Mouse (Mus musculus) bone marrow, adult 2 months (tissue): ENCODE measurements around the gene St8sia1. TPM values are rescaled to one million over a fixed set of nuclear protein-coding genes. Genes with fewer than 3 reads are reported as not detected.

Experiments
- H3K27ac ChIP-seq: fragments of 200-500 bp; 2 replicates; pipeline ENCODE4 v1.5.1; 2012; ENCODE audit warnings: low read depth, mild to moderate bottlenecking, control low read depth, inconsistent platforms, low read length; ENCODE audit not compliant: control insufficient read depth, poor library complexity, insufficient read depth
- H3K4me1 ChIP-seq: fragments of 200-500 bp; 2 replicates; pipeline ENCODE4 v1.6.1; 2011; ENCODE audit warnings: low read length; ENCODE audit not compliant: control insufficient read depth, insufficient read depth
- H3K4me3 ChIP-seq: fragments of 200-500 bp; replicated peaks from 2 replicates; pipeline ENCODE3; 2011; ENCODE audit warnings: mild to moderate bottlenecking, low read depth, low read length, control low read depth; ENCODE audit not compliant: control insufficient read depth
- CTCF ChIP-seq: fragments of 200-500 bp; IDR thresholded peaks from 2 replicates; pipeline ENCODE4 v1.5.1; 2011; ENCODE audit warnings: low read length, control low read depth; ENCODE audit not compliant: control insufficient read depth, insufficient read depth
- POLR2A ChIP-seq: fragments of 200-500 bp; IDR thresholded peaks from 2 replicates; pipeline ENCODE4 v1.6.1; 2011; ENCODE audit warnings: low read depth, mild to moderate bottlenecking, control low read depth, low read length, borderline replicate concordance; ENCODE audit not compliant: control insufficient read depth
- WGBS: fragments of 180-500 bp; shearing (Covaris S2); methylation state at CpG from one replicate; pipeline ENCODE4 v1.1.7; 2018; 5-methylcytosine and 5-hydroxymethylcytosine counted together
- polyA plus RNA-seq: library from polyadenylated mRNA; stranded (reverse); fragments of >200 nt; gene quantifications from 2 replicates; pipeline ENCODE4 v1.2.4, GENCODE M21; 2011; ENCODE audit warnings: low replicate concordance; ENCODE audit not compliant: missing spikeins, insufficient read depth, insufficient read length

St8sia1 gene
- polyA plus RNA-seq, 1 experiment, result 0.47 TPM

- no peak for TF ChIP-seq CTCF
- TF ChIP-seq POLR2A, result no peak
- 84% methylated on average over 4 of the region's 4 CpGs for WGBS
- Histone ChIP-seq H3K27ac (no peak overlapping the region), H3K4me1 (peaks cover 3% of the 10 kb centered on the region; the same call in 1 of the 2 replicates), H3K4me3 (no peak overlapping the region)
These were observed 70.5 kb downstream of the St8sia1 start for GRCm38 (mm10) chr6:142893716-142894115.

GRCm38 (mm10) chr6:142890321-142890720 is 73.9 kb downstream of the St8sia1 start:
- Histone ChIP-seq H3K27ac (no peak overlapping the region), H3K4me3 (no peak overlapping the region), H3K4me1 (peaks cover 6% of the 10 kb centered on the region)
- TF ChIP-seq POLR2A (no peak), CTCF (no peak)
- WGBS, result 70% methylated on average over 6 of the region's 6 CpGs

- Histone ChIP-seq H3K4me3 (no peak overlapping the region), H3K27ac (no peak overlapping the region), H3K4me1 (peaks cover 6% of the 10 kb centered on the region)
- TF ChIP-seq CTCF (no peak), POLR2A (no peak)
- 73% methylated on average over 9 of the region's 9 CpGs for WGBS
These were observed 75.1 kb downstream of the St8sia1 start for GRCm38 (mm10) chr6:142888970-142889740.

GRCm38 (mm10) chr6:142888346-142888745 is 75.9 kb downstream of the St8sia1 start:
- TF ChIP-seq POLR2A, result no peak
- no peak for TF ChIP-seq CTCF
- Histone ChIP-seq H3K27ac (no peak overlapping the region), H3K4me1 (peaks cover 6% of the 10 kb centered on the region), H3K4me3 (no peak overlapping the region)
- WGBS, result 76% methylated on average over 6 of the region's 6 CpGs

GRCm38 (mm10) chr6:142887375-142887774 is 76.9 kb downstream of the St8sia1 start:
- H3K4me3 ChIP-seq, result no peak overlapping the region
- H3K27ac ChIP-seq, result no peak overlapping the region
- no peak for TF ChIP-seq POLR2A
- no peak for TF ChIP-seq CTCF
- 14% methylated on average over 1 of the region's 1 CpGs for WGBS
- peaks cover 6% of the 10 kb centered on the region for H3K4me1 ChIP-seq

GRCm38 (mm10) chr6:142885364-142886154 is 78.7 kb downstream of the St8sia1 start:
- no peak overlapping the region for H3K27ac ChIP-seq
- WGBS, result 84% methylated on average over 11 of the region's 11 CpGs
- peaks cover 8% of the 10 kb centered on the region for H3K4me1 ChIP-seq
- no peak overlapping the region for H3K4me3 ChIP-seq
- TF ChIP-seq POLR2A (no peak), CTCF (no peak)

- TF ChIP-seq POLR2A (no peak), CTCF (no peak)
- WGBS, result 20% methylated on average over 9 of the region's 9 CpGs
- no peak overlapping the region for H3K4me3 ChIP-seq
- no peak overlapping the region for H3K27ac ChIP-seq
- peaks cover 5% of the 10 kb centered on the region for H3K4me1 ChIP-seq
These were observed 80.1 kb downstream of the St8sia1 start for GRCm38 (mm10) chr6:142884128-142884527.

GRCm38 (mm10) chr6:142880849-142881470 is 83.3 kb downstream of the St8sia1 start:
- WGBS, result 84% methylated on average over 8 of the region's 8 CpGs
- no peak overlapping the region for H3K4me3 ChIP-seq
- no peak overlapping the region for H3K27ac ChIP-seq
- TF ChIP-seq POLR2A (no peak), CTCF (no peak)
- peaks cover 2% of the 10 kb centered on the region; the same call in 1 of the 2 replicates for H3K4me1 ChIP-seq
